Mouse (Mus musculus): Measurements from ENCODE around the gene Top1. TPM values are rescaled to one million over a fixed set of nuclear protein-coding genes. Genes with fewer than 3 reads are reported as not detected.
A peak's percentile ranks its signal among the peaks of the same experiment; 100 is the strongest.

Gene Top1
- polyA plus RNA-seq, 1 experiment from 2014 or later = 69.5 TPM

- Histone ChIP-seq H3K9me3 (no peaks in the 10 kb centered on the region), H3K27me3 (ENCODE audit: insufficient read depth, poor library complexity, severe bottlenecking) (no peaks in the 10 kb centered on the region), H3K4me3 (no peak overlapping the region), H3K27ac (peak overlapping the region; percentile 25; the same call in 1 of the 2 replicates), H3K4me1 (peaks cover 25% of the 10 kb centered on the region), H3K36me3 (no peaks in the 10 kb centered on the region)
- no peak for DNase-seq (ENCODE audit: low spot score)
- 67% methylated on average over 5 of the region's 5 CpGs for WGBS
Observed at GRCm38 (mm10) chr2:160621661-160622211, 24.0 kb upstream of the Top1 start.

GRCm38 (mm10) chr2:160622646-160623045 lies 23.0 kb upstream of the Top1 start:
- no peak for DNase-seq (ENCODE audit: low spot score)
- Histone ChIP-seq H3K4me1 (peaks cover 25% of the 10 kb centered on the region), H3K36me3 (no peaks in the 10 kb centered on the region), H3K27me3 (ENCODE audit: insufficient read depth, poor library complexity, severe bottlenecking) (no peaks in the 10 kb centered on the region), H3K27ac (peak overlapping the region; percentile 25; the same call in 1 of the 2 replicates), H3K9me3 (no peaks in the 10 kb centered on the region), H3K4me3 (no peak overlapping the region)
- WGBS = 77% methylated on average over 3 of the region's 3 CpGs

- Histone ChIP-seq H3K27ac (no peak overlapping the region), H3K4me3 (no peak overlapping the region), H3K27me3 (ENCODE audit: insufficient read depth, poor library complexity, severe bottlenecking) (no peaks in the 10 kb centered on the region), H3K9me3 (no peaks in the 10 kb centered on the region), H3K36me3 (no peaks in the 10 kb centered on the region), H3K4me1 (peaks cover 22% of the 10 kb centered on the region)
- WGBS = 41% methylated on average over 3 of the region's 3 CpGs
- DNase-seq (ENCODE audit: low spot score) = no peak
Observed at GRCm38 (mm10) chr2:160623745-160624144, 21.9 kb upstream of the Top1 start.

GRCm38 (mm10) chr2:160627207-160628025 lies 18.3 kb upstream of the Top1 start:
- DNase-seq (ENCODE audit: low spot score) = peak; percentile 41
- Histone ChIP-seq H3K36me3 (no peaks in the 10 kb centered on the region), H3K4me3 (no peak overlapping the region), H3K27me3 (ENCODE audit: insufficient read depth, poor library complexity, severe bottlenecking) (no peaks in the 10 kb centered on the region), H3K4me1 (no peaks in the 10 kb centered on the region), H3K9me3 (no peaks in the 10 kb centered on the region), H3K27ac (no peak overlapping the region)
- 88% methylated on average over 11 of the region's 11 CpGs for WGBS

GRCm38 (mm10) chr2:160628055-160628454 lies 17.6 kb upstream of the Top1 start:
- no peaks in the 10 kb centered on the region for H3K36me3 ChIP-seq
- no peaks in the 10 kb centered on the region for H3K9me3 ChIP-seq
- H3K4me1 ChIP-seq = no peaks in the 10 kb centered on the region
- no peak overlapping the region for H3K4me3 ChIP-seq
- 75% methylated on average over 5 of the region's 5 CpGs for WGBS
- DNase-seq (ENCODE audit: low spot score) = no peak
- H3K27me3 ChIP-seq (ENCODE audit: insufficient read depth, poor library complexity, severe bottlenecking) = no peaks in the 10 kb centered on the region
- no peak overlapping the region for H3K27ac ChIP-seq

- DNase-seq (ENCODE audit: low spot score) = peak; percentile 72
- no peaks in the 10 kb centered on the region for H3K27me3 ChIP-seq (ENCODE audit: insufficient read depth, poor library complexity, severe bottlenecking)
- no peaks in the 10 kb centered on the region for H3K9me3 ChIP-seq
- H3K36me3 ChIP-seq = no peaks in the 10 kb centered on the region
- H3K4me3 ChIP-seq = no peak overlapping the region
- WGBS = 77% methylated on average over 12 of the region's 12 CpGs
- no peaks in the 10 kb centered on the region for H3K4me1 ChIP-seq
- H3K27ac ChIP-seq = no peak overlapping the region
Observed at GRCm38 (mm10) chr2:160628666-160629527, 16.8 kb upstream of the Top1 start.

- peak; percentile 73 for DNase-seq (ENCODE audit: low spot score)
- 88% methylated on average over 8 of the region's 8 CpGs for WGBS
- H3K9me3 ChIP-seq = no peaks in the 10 kb centered on the region
- no peak overlapping the region for H3K4me3 ChIP-seq
- H3K4me1 ChIP-seq = no peaks in the 10 kb centered on the region
- H3K27me3 ChIP-seq (ENCODE audit: insufficient read depth, poor library complexity, severe bottlenecking) = no peaks in the 10 kb centered on the region
- no peak overlapping the region for H3K27ac ChIP-seq
- no peaks in the 10 kb centered on the region for H3K36me3 ChIP-seq
Observed at GRCm38 (mm10) chr2:160629528-160629830, 16.2 kb upstream of the Top1 start.

GRCm38 (mm10) chr2:160630872-160631597 lies 14.7 kb upstream of the Top1 start:
- Histone ChIP-seq H3K4me3 (no peak overlapping the region), H3K36me3 (no peaks in the 10 kb centered on the region), H3K4me1 (no peaks in the 10 kb centered on the region), H3K27ac (no peak overlapping the region), H3K27me3 (ENCODE audit: insufficient read depth, poor library complexity, severe bottlenecking) (no peaks in the 10 kb centered on the region), H3K9me3 (no peaks in the 10 kb centered on the region)
- 75% methylated on average over 9 of the region's 9 CpGs for WGBS
- peak; percentile 48 for DNase-seq (ENCODE audit: low spot score)

- no peaks in the 10 kb centered on the region for H3K36me3 ChIP-seq
- no peaks in the 10 kb centered on the region for H3K9me3 ChIP-seq
- no peaks in the 10 kb centered on the region for H3K4me1 ChIP-seq
- no peaks in the 10 kb centered on the region for H3K27me3 ChIP-seq (ENCODE audit: insufficient read depth, poor library complexity, severe bottlenecking)
- no peak overlapping the region for H3K4me3 ChIP-seq
- DNase-seq (ENCODE audit: low spot score) = peak; percentile 55
- 83% methylated on average over 13 of the region's 13 CpGs for WGBS
- H3K27ac ChIP-seq = no peak overlapping the region
Observed at GRCm38 (mm10) chr2:160639911-160640717, 5.6 kb upstream of the Top1 start.

- Histone ChIP-seq H3K4me3 (no peak overlapping the region), H3K36me3 (no peaks in the 10 kb centered on the region), H3K9me3 (no peaks in the 10 kb centered on the region), H3K27me3 (ENCODE audit: insufficient read depth, poor library complexity, severe bottlenecking) (no peaks in the 10 kb centered on the region), H3K27ac (no peak overlapping the region), H3K4me1 (0 out of 2 replicates have a peak, but pooled peaks cover 2% of the 10 kb centered on the region)
- peak; percentile 61 for DNase-seq (ENCODE audit: low spot score)
- WGBS = 47% methylated on average over 2 of the region's 2 CpGs
Observed at GRCm38 (mm10) chr2:160641176-160641575, 4.5 kb upstream of the Top1 start.

- Histone ChIP-seq H3K9me3 (no peaks in the 10 kb centered on the region), H3K4me1 (peaks cover 25% of the 10 kb centered on the region), H3K4me3 (peak overlapping the region; percentile 99), H3K36me3 (no peaks in the 10 kb centered on the region), H3K27ac (peak overlapping the region; percentile 100), H3K27me3 (ENCODE audit: insufficient read depth, poor library complexity, severe bottlenecking) (no peaks in the 10 kb centered on the region)
- peak; percentile 85 for DNase-seq (ENCODE audit: low spot score)
- 1% methylated on average over 70 of the region's 76 CpGs for WGBS
Observed at GRCm38 (mm10) chr2:160646144-160646844, 606 bp downstream of the Top1 start.

Measured in heart, embryonic 10.5 days (tissue).